In the genomic region with DNA sequence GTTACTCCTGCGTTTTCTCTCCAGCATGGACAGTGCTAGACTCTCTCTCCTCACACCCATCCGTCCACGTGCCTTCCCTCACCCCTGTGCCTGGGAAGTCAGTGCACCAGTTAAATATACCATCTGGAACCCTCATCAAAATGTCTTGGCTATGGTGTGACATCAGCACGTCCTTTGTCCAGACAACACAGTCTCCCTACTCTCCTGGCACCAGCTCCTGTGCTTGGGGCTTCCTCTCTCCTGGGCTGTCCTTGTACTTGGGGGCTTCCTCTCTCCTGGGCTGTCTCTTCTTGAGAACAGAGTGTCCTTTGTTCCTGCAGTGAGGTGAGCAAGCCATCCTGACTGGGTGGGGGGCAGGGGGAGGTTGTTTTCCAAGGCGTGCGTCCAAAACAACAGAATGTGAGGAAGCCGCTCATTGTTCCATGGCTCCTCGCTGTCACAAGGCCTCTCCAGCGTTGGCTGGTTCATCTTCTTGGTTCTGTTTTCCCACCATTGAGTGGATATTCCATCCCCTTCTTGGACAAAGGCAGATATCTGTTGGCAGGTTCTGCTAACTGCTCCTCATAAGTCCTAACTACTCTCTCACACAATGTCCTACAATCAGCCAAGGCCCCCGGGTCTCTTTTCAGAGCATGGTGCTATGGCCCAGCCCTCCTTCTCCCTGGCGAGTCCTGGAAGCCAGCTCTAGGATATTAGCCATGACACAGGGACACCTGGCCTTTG, we compare ENCODE assay signal across 12 mouse cellular contexts. TPM values are rescaled to one million over a fixed set of nuclear protein-coding genes. Genes with fewer than 3 reads are reported as not detected.
DNase-seq lines count a peak whose midpoint lies in the region; ATAC-seq lines count a peak whose summit lies in the region.
"Had no signal": no experiment of that assay in that cellular context is flagged by ENCODE, and none has a peak within 500 bp of the region (broad histone marks: within the 10 kb centered on the region; RNA-seq: fewer than 3 reads in every experiment).

No protein-coding gene starts in this region.

- 80% methylated on average over 11 of the region's 11 CpGs for WGBS in heart, embryonic 11.5 days (ENCODE audit: insufficient replicate concordance)
- WGBS in intestine, embryonic 16.5 days, result 76% methylated on average over 11 of the region's 11 CpGs

- no peaks in the 10 kb centered on the region for H3K9me3 ChIP-seq in heart, embryonic 11.5 days (replicated peaks; ENCODE audit: control insufficient read depth, low read length)
- H3K9me3 ChIP-seq in intestine, embryonic 16.5 days (ENCODE audit: control insufficient read depth, low read length), result no peaks in the 10 kb centered on the region
- H3K9me3 ChIP-seq: G1E; hindbrain, embryonic 15.5 days; limb, embryonic 13.5 days had no signal

- no peak overlapping the region for H3K4me2 ChIP-seq in heart, embryonic 11.5 days
- no peak overlapping the region for H3K4me2 ChIP-seq in intestine, embryonic 16.5 days (ENCODE audit: low read depth, low read length)
- H3K4me2 ChIP-seq: hindbrain, embryonic 15.5 days; limb, embryonic 13.5 days had no signal

- H3K4me3 ChIP-seq in heart, embryonic 11.5 days (ENCODE audit: low read depth, low read length), result no peak overlapping the region
- H3K4me3 ChIP-seq in intestine, embryonic 16.5 days (ENCODE audit: low read length), result no peak overlapping the region
- H3K4me3 ChIP-seq: hindbrain, embryonic 15.5 days; limb, embryonic 13.5 days had no signal

- no peaks in the 10 kb centered on the region for H3K27me3 ChIP-seq in heart, embryonic 11.5 days (ENCODE audit: control insufficient read depth, insufficient read depth, low read length)
- H3K27me3 ChIP-seq in intestine, embryonic 16.5 days (replicated peaks; ENCODE audit: control insufficient read depth, insufficient read depth, low read length), result no peaks in the 10 kb centered on the region
- H3K27me3 ChIP-seq: hindbrain, embryonic 15.5 days; limb, embryonic 13.5 days had no signal

- H3K4me1 ChIP-seq in heart, embryonic 11.5 days (ENCODE audit: control insufficient read depth, insufficient read depth, low read length), result peaks cover 3% of the 10 kb centered on the region; the same call in 1 of the 2 replicates
- H3K4me1 ChIP-seq in intestine, embryonic 16.5 days (ENCODE audit: control insufficient read depth, insufficient read depth, low read length), result no peaks in the 10 kb centered on the region
- H3K4me1 ChIP-seq: hindbrain, embryonic 15.5 days; limb, embryonic 13.5 days had no signal

- DNase-seq in heart, adult 18-20 months, result peak; percentile 63 to 89
- peak; percentile 77 to 93 for DNase-seq in heart, adult 9 months (ENCODE audit: low spot score in 2 of 2)
- DNase-seq in lung, postnatal 10 days, result peak; percentile 67
- DNase-seq in frontal cortex, postnatal 25 days (ENCODE audit: low spot score in 2 of 2), result no peak
- DNase-seq in layer of hippocampus, postnatal 36 days, result no peak
- DNase-seq: right cerebral cortex, postnatal 14 days had no signal

- no peak overlapping the region for H3K9ac ChIP-seq in heart, embryonic 11.5 days (ENCODE audit: low read depth, low read length)
- no peak overlapping the region for H3K9ac ChIP-seq in intestine, embryonic 16.5 days (ENCODE audit: low read depth, low read length)
- H3K9ac ChIP-seq: hindbrain, embryonic 15.5 days; limb, embryonic 13.5 days had no signal

- H3K27ac ChIP-seq in heart, embryonic 11.5 days (ENCODE audit: low read depth, low read length), result no peak overlapping the region
- no peak overlapping the region; the same call in none of the 2 replicates for H3K27ac ChIP-seq in intestine, embryonic 16.5 days (ENCODE audit: low read length)
- H3K27ac ChIP-seq: hindbrain, embryonic 15.5 days; limb, embryonic 13.5 days had no signal

- no peaks in the 10 kb centered on the region for H3K36me3 ChIP-seq in heart, embryonic 11.5 days (ENCODE audit: control insufficient read depth, insufficient read depth, low read length)
- H3K36me3 ChIP-seq in intestine, embryonic 16.5 days (ENCODE audit: control insufficient read depth, insufficient read depth, low read length), result no peaks in the 10 kb centered on the region
- H3K36me3 ChIP-seq: G1E; hindbrain, embryonic 15.5 days; limb, embryonic 13.5 days had no signal

- no peak for ATAC-seq in heart, embryonic 11.5 days (replicated peaks; ENCODE audit: insufficient number of reproducible peaks, low FRiP score, low TSS enrichment)
- peak; percentile 55 for ATAC-seq in intestine, embryonic 16.5 days
- no peak for ATAC-seq in frontal cortex, adult (ENCODE audit: low TSS enrichment)

RNA-seq across cellular contexts. Expression of a gene that starts 32.2 kb away (rescaled TPM):
- 10 to 100 TPM; 75.1 to 93.4 TPM for total RNA-seq in heart, adult 18-20 months (2021)
- 8.8 and 11.3 TPM in 2 replicates for polyA plus RNA-seq in heart, embryonic 11.5 days (2014; fragmentation: Nextera tagmentation; extraction: Ambion mirVana)
- polyA plus RNA-seq in intestine, embryonic 16.5 days (2015; fragmentation: Nextera tagmentation; extraction: Ambion mirVana), result 13.3 and 14.1 TPM in 2 replicates
- total RNA-seq in layer of hippocampus, postnatal 36 days (2021), result 100 to 1,000 TPM; 224 to 268 TPM
- polyA plus RNA-seq: G1E had no signal

Comparison
In these comparisons a context has a peak if more than half of its experiments do, and no peak if none do; other contexts are left out.
1. DNase-seq: peak in heart, adult 18-20 months (2 of 2), heart, adult 9 months (2 of 2) and lung, postnatal 10 days (single experiment); none in frontal cortex, postnatal 25 days (0 of 2) and layer of hippocampus, postnatal 36 days (0 of 2).